Mouse (Mus musculus) G1E-ER4 (cell line): ENCODE results near the gene Selenof. TPM values are rescaled to one million over a fixed set of nuclear protein-coding genes. Genes with fewer than 3 reads are reported as not detected.

Experiments
- GATA1 ChIP-seq: IDR thresholded peaks from one replicate; pipeline ENCODE4 v1.8.0; 2012; ENCODE audit warnings: low read length, inconsistent platforms
- polyA plus RNA-seq: library from polyadenylated mRNA; stranded (reverse); fragments of >175 nt; gene quantifications from 2 replicates; pipeline ENCODE4 v1.2.3, GENCODE M21; 2012

Selenof gene
- polyA plus RNA-seq, 1 experiment, result 42.8 TPM

- no peak for TF ChIP-seq GATA1
These were observed 15.6 kb upstream of the Selenof start for GRCm38 (mm10) chr3:144554503-144554902.

GRCm38 (mm10) chr3:144555144-144555543 is 15.0 kb upstream of the Selenof start:
- TF ChIP-seq GATA1, result no peak

DNA sequence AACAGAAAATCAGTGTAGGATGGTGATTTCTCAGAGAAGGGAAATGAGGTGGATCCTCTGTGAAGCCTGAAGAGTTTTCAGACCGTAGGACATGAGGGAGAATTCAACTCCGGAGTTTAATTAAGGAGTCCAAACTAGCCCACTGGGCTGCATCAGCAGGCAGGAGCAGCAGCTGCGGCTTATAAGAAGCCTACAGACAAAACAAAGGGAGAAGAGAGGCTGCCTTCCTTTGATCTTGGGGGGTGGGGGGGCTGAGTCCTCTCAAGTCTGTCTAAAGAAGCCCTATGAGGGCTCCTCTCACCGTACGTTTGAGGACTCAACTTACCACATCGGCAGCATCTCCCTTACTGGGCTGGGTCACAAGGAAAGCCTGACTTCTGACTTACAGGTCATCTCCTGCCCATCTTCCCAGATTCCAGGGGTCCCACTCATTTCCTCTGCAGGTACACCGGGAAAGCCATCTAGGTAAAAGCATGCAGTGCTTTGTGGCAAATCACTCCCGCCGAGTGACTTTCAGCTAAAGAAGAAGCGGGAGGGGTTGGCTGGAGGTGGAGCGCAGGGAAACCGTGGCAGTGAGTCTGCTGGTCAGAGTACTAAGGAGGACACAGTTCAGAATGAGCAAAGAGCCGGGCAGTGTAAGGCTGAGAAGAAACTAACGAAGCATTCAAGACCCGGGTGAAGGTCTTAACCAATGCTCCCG is 13.3 kb upstream of the Selenof start:
- no peak for TF ChIP-seq GATA1

DNA sequence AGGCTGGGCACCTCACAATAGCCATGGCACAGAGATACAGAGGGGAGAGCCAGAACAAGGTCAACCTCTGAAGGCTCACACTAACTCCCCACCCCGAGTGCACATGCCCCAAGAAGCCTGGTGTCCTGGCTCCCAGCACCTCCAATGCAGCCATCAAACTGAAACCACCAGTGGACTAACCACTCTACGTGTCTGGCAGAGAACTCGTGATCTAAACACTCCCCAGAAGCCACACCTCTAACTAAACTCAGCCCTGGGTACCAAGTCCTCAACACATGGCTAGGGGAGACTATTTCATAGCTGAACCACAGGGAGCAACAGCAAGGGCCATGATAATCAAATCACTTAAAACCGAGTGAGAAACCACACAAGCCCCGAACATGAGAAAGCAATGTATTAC is 11.8 kb upstream of the Selenof start:
- no peak for TF ChIP-seq GATA1

- TF ChIP-seq GATA1, result no peak
These were observed 8.4 kb upstream of the Selenof start for GRCm38 (mm10) chr3:144561511-144562250.

DNA sequence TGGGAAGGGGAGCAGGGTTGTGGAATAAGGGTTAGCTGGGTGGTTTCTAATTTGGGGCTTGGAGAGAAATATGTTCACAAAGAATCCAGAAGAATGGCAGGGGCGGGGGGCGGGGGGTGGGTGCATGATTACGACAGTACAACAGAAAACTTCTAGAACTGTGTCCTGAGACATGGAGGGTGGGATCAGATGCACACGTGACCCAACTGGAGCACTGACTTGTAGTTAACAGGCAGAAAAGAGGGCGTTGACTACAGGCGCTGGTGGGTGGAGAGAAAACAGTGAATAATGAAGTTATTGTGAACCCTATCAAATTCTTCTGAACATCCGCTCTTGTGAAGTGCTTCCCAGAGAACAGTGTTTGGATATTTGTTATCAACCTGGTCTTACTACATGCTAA is 6.2 kb upstream of the Selenof start:
- no peak for TF ChIP-seq GATA1

DNA sequence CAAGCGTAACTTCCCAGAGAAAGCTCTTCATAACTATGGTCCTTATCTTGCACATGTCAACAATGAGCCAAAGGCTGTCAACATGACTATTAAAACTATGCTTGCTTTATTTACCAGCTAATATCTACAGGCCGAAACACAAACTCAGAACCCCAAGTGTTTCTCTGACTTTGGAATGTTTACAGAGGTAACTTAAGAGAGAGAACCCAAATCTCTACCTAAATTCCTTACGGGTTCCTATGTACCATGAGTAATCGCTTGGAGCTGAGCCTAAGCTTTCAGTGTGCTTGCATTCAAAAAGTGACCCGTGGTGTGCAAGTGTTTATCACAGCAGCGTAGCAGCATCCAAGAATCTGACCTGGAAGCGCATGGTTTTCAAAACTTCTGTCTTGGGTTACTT is 4.9 kb upstream of the Selenof start:
- TF ChIP-seq GATA1, result no peak

- TF ChIP-seq GATA1, result no peak
These were observed 1.2 kb upstream of the Selenof start for GRCm38 (mm10) chr3:144568861-144569361.

GRCm38 (mm10) chr3:144569401-144569971 is 618 bp upstream of the Selenof start:
- TF ChIP-seq GATA1, result no peak

- no peak for TF ChIP-seq GATA1
These were observed 848 bp downstream of the Selenof start for GRCm38 (mm10) chr3:144570816-144571487.

- no peak for TF ChIP-seq GATA1
These were observed 4.2 kb downstream of the Selenof start for GRCm38 (mm10) chr3:144574256-144574655.

DNA sequence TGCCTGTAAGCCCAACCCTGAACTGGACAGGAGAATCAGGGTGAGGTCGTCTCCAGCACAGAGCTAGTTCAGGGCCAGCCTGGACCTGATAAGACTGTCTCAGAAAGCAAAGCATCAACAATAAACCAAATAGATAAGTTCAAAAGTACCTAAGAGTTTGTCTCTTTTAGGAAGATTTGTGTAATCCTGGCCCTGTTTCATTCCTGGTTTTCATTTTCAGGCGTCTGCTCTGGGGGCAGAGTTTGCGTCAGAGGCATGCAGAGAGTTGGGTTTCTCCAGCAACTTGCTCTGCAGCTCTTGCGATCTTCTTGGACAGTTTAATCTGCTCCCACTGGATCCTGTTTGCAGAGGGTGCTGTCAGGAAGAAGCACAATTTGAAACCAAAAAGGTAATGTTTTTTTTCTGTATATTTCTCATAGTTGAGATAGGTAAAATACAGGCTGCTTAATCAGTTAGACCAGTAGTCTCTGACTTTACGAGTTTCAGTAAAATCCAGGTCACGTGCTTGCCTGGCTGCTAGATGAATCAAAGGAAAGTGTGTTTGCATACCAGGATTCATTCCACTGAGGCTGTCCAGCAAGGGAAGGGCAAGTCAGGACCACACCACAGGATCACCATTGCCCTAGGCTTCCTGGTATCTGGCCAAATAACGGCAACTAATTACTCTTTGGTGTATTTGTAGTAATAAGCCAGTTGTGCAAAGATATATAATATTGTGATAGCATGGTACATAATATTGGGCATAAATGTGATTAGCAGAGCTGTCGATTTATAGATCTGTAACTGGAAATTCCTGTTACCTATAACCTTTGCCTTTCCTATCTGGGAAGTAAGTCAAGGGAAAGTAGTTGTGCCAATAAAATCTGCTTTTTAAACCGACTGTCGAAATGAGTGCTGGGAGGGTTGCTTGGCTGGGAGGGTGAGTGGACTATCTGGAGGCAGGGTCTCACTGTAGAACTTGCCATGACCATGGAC is 7.5 kb downstream of the Selenof start:
- TF ChIP-seq GATA1, result no peak

- no peak for TF ChIP-seq GATA1
These were observed 8.8 kb downstream of the Selenof start for GRCm38 (mm10) chr3:144578921-144579320.

DNA sequence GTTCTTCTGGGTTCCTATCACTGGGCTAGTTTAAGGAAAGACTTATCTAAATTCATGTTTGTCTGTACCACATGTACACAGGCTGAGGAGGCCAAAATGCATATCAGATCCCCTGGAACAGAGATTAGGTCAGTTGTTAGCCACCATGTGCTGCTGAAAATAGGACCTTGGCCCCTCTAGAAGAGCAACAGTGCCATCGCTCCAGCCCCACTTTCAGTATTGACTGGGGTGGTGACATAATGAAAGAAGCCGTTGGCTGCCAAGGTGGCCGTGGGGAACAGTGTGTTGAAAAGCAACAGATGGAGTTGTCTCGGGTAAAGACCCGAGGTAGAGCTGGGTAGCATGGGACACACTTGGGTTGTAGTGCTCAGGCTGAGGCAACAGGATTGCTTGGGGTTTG is 9.7 kb downstream of the Selenof start:
- no peak for TF ChIP-seq GATA1

DNA sequence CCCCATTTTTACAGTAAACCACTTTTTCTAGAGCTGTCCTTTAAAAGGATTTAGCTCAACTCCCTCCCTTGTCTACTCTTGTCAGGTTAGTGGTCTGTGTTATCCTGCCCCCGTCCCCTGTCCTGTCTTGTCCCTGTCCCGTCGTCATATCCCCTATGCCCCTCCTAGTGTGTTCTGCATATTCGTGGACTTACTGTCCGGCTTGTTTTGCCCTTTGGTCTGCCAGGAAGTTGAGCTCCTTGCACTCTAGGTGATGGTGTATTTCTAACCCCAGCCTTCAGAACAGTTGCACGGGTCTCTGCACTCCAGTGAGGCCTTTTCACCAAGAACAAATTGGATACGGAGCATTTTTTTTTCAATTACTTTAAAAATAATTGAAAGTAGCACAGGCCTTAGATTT is 10.2 kb downstream of the Selenof start:
- no peak for TF ChIP-seq GATA1
